Mouse (Mus musculus): ENCODE data around the gene Tomm6. TPM values are rescaled to one million over a fixed set of nuclear protein-coding genes. Genes with fewer than 3 reads are reported as not detected.

Gene Tomm6
- 455 and 463 TPM in 2 replicates for polyA plus RNA-seq (2014; fragmentation: Nextera tagmentation; extraction: Ambion mirVana)

- Histone ChIP-seq H3K4me2 (ENCODE audit: low read length) (peak within 1 kb of the TSS; percentile 95), H3K4me3 (ENCODE audit: low read depth, low read length) (peak within 1 kb of the TSS; percentile 95), H3K9me3 (ENCODE audit: control insufficient read depth, low read length) (no peaks in the 10 kb centered on the region), H3K4me1 (replicated peaks; ENCODE audit: control insufficient read depth, insufficient read depth, low read length) (peaks cover 12% of the 10 kb centered on the region; the same call in 1 of the 2 replicates), H3K27ac (ENCODE audit: low read depth) (peak within 1 kb of the TSS; percentile 80), H3K27me3 (replicated peaks; ENCODE audit: control insufficient read depth, insufficient read depth, low read length) (no peaks in the 10 kb centered on the region), H3K9ac (ENCODE audit: low read length) (peak within 1 kb of the TSS; percentile 81), H3K36me3 (ENCODE audit: control insufficient read depth, insufficient read depth, low read length) (peaks cover 31% of the 10 kb centered on the region)
- ATAC-seq (replicated peaks; ENCODE audit: low FRiP score, low TSS enrichment, low read depth) = no peak
- DNase-seq (ENCODE audit: low spot score) = no peak
- WGBS = 1% methylated on average over 9 of the region's 9 CpGs
Observed at GRCm38 (mm10) chr17:47688344-47688607, at the start of gene Tomm6. Gene Tomm6 (minus strand): TSS chr17:47688386.

- Histone ChIP-seq H3K4me1 (replicated peaks; ENCODE audit: control insufficient read depth, insufficient read depth, low read length) (peaks cover 6% of the 10 kb centered on the region; the same call in 1 of the 2 replicates), H3K27ac (ENCODE audit: low read depth) (peak overlapping the region; percentile 65), H3K9me3 (ENCODE audit: control insufficient read depth, low read length) (no peaks in the 10 kb centered on the region), H3K36me3 (ENCODE audit: control insufficient read depth, insufficient read depth, low read length) (no peaks in the 10 kb centered on the region), H3K9ac (ENCODE audit: low read length) (peak overlapping the region; percentile 60), H3K4me2 (ENCODE audit: low read length) (peak overlapping the region; percentile 94), H3K27me3 (replicated peaks; ENCODE audit: control insufficient read depth, insufficient read depth, low read length) (no peaks in the 10 kb centered on the region), H3K4me3 (ENCODE audit: low read depth, low read length) (peak overlapping the region; percentile 65)
- under 1% methylated on average over 49 of the region's 60 CpGs for WGBS
- ATAC-seq (replicated peaks; ENCODE audit: low FRiP score, low TSS enrichment, low read depth) = peak; percentile 86
- DNase-seq (ENCODE audit: low spot score) = peak; percentile 88
Observed at GRCm38 (mm10) chr17:47737271-47738065, 49.3 kb upstream of the Tomm6 start.

DNA sequence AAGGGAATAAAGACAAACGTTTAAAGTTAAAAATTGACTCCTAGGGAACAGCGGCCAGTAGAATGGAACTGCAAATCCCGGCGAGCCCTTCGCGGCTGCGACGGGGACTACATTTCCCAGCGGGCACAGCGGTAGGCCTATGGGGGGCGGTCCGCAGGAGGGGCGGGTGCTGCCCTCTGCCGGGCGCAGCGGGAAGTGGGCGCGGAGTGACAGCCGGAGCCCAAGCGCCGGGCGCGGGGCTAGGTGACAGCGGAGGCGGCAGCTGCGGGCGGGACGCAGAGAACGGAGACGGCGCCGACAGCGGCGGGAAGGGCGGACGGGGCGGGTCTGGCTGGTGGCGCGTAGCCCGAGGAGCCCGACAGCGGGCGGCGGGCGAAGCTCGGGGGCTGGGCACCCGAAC lies 48.7 kb upstream of the Tomm6 start, which contains the start of gene Tfeb:
Gene Tfeb (plus strand): TSS at position 175 of the 400 bp plus-strand sequence.
- H3K4me1 ChIP-seq (replicated peaks; ENCODE audit: control insufficient read depth, insufficient read depth, low read length) = peaks cover 6% of the 10 kb centered on the region; the same call in 1 of the 2 replicates
- H3K9ac ChIP-seq (ENCODE audit: low read length) = peak within 1 kb of the TSS; percentile 60
- H3K4me3 ChIP-seq (ENCODE audit: low read depth, low read length) = peak within 1 kb of the TSS; percentile 65
- WGBS = under 1% methylated on average over 34 of the region's 47 CpGs
- H3K9me3 ChIP-seq (ENCODE audit: control insufficient read depth, low read length) = no peaks in the 10 kb centered on the region
- H3K4me2 ChIP-seq (ENCODE audit: low read length) = peak within 1 kb of the TSS; percentile 94
- H3K27ac ChIP-seq (ENCODE audit: low read depth) = peak within 1 kb of the TSS; percentile 65
- ATAC-seq (replicated peaks; ENCODE audit: low FRiP score, low TSS enrichment, low read depth) (peak; percentile 70), DNase-seq (ENCODE audit: low spot score) (peak; percentile 99)
- H3K36me3 ChIP-seq (ENCODE audit: control insufficient read depth, insufficient read depth, low read length) = no peaks in the 10 kb centered on the region
- H3K27me3 ChIP-seq (replicated peaks; ENCODE audit: control insufficient read depth, insufficient read depth, low read length) = no peaks in the 10 kb centered on the region

DNA sequence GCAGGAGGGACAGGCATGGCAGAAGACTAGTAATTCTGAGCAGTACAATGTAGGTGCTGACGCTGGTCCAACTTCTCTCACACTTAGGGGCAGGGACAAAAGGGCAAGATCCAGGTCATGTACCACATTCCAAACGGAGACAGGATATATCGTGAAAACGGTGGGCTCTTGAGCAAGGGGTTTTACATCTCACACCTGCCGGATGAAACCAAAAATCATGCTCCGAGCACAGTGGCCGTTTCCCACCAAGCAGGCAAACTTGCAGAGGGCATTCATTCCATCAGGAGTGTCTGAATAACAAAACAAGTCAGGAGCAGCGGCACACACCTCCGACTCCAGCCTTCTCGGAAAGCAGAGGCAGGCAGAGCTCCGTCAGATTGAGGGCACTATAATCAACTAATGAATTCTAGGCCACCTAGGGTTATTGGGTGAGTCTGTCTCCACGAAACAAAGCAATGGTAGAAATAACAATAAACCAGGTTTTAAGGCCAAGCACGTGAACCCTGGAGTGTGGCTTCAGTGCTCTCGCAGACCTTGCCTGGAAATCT lies 47.4 kb upstream of the Tomm6 start:
- no peak overlapping the region for H3K27ac ChIP-seq (ENCODE audit: low read depth)
- no peak overlapping the region for H3K9ac ChIP-seq (ENCODE audit: low read length)
- H3K27me3 ChIP-seq (replicated peaks; ENCODE audit: control insufficient read depth, insufficient read depth, low read length) = no peaks in the 10 kb centered on the region
- ATAC-seq (replicated peaks; ENCODE audit: low FRiP score, low TSS enrichment, low read depth) (no peak), DNase-seq (ENCODE audit: low spot score) (no peak)
- H3K4me3 ChIP-seq (ENCODE audit: low read depth, low read length) = no peak overlapping the region
- no peaks in the 10 kb centered on the region for H3K36me3 ChIP-seq (ENCODE audit: control insufficient read depth, insufficient read depth, low read length)
- H3K4me2 ChIP-seq (ENCODE audit: low read length) = no peak overlapping the region
- no peaks in the 10 kb centered on the region for H3K9me3 ChIP-seq (ENCODE audit: control insufficient read depth, low read length)
- WGBS = 75% methylated on average over 14 of the region's 14 CpGs
- H3K4me1 ChIP-seq (replicated peaks; ENCODE audit: control insufficient read depth, insufficient read depth, low read length) = peaks cover 6% of the 10 kb centered on the region; the same call in 1 of the 2 replicates

DNA sequence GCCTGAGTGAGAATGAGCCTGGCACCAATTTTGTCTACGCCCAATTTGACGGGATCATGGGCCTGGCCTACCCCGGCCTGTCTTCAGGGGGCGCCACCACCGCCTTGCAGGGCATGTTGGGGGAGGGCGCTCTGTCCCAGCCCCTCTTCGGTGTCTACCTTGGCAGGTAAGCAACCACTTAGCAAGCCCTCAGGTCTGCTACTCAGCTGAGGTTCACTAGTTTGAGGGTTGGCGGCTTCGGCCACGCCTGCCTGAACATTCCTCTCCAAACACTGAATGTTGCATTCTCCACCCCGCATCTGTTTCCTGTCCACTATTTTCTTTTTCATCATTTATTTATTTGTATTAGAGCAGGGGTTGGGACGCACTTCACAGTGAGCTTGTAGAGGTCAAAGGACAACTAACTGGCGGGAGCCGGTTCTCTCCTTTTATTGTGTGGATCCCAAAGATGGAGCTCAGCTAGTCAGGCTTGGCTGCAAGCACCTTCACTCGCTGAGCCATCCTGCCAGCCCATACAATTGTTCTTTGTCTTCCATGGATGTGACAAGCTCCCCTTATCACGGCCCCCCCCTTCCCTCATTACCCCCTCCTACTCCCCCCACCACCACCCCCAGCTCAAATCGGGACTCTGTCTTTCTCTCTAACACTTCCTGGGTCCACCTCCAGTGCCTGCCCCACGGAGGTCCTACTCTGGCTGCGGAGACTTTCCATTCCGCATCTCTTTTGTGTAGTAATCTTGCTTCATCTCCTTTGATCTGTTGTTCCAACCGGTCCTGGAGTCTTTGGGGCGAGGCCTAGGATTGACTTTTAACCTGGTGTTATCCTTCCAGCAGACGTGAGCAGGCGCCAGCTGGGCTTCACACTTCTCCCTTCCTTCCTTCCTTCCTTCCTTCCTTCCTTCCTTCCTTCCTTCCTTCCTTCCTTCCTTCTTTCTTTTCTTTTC lies 42.7 kb upstream of the Tomm6 start:
- DNase-seq (ENCODE audit: low spot score) = no peak

DNA sequence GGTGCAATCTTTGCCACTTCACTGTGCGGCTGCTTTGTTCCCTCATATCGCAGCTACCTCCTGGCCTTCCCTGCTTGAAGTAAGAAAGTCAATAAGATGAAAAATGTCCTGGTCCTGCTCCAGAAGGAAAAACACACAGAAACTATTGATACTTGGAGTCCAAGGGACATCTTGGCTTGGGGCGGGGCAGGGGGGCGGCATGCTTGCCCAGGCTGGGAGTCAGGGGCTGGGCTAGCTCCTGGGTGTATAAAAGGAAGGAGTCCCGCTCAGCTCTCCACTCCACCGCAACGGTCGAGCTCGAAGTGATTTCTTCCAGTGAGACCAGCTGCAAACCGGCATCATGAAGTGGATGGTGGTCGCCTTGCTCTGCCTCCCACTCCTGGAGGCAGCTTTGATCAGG lies 38.4 kb upstream of the Tomm6 start, which contains the start of gene Pgc:
Gene Pgc (plus strand): TSS at position 277 of the 400 bp plus-strand sequence.
- Histone ChIP-seq H3K36me3 (ENCODE audit: control insufficient read depth, insufficient read depth, low read length) (no peaks in the 10 kb centered on the region), H3K27me3 (replicated peaks; ENCODE audit: control insufficient read depth, insufficient read depth, low read length) (no peaks in the 10 kb centered on the region), H3K4me1 (replicated peaks; ENCODE audit: control insufficient read depth, insufficient read depth, low read length) (no peaks in the 10 kb centered on the region), H3K27ac (ENCODE audit: low read depth) (no peak within 1 kb of the TSS), H3K4me3 (ENCODE audit: low read depth, low read length) (no peak within 1 kb of the TSS), H3K9me3 (ENCODE audit: control insufficient read depth, low read length) (no peaks in the 10 kb centered on the region), H3K4me2 (ENCODE audit: low read length) (no peak within 1 kb of the TSS), H3K9ac (ENCODE audit: low read length) (no peak within 1 kb of the TSS)
- ATAC-seq (replicated peaks; ENCODE audit: low FRiP score, low TSS enrichment, low read depth) (no peak), DNase-seq (ENCODE audit: low spot score) (no peak)
- 69% methylated on average over 11 of the region's 11 CpGs for WGBS

More for the DNA sequence above, 42.7 kb upstream of the Tomm6 start:
- Histone ChIP-seq H3K27ac (ENCODE audit: low read depth) (no peak overlapping the region), H3K4me3 (ENCODE audit: low read depth, low read length) (no peak overlapping the region), H3K9me3 (ENCODE audit: control insufficient read depth, low read length) (no peaks in the 10 kb centered on the region), H3K9ac (ENCODE audit: low read length) (no peak overlapping the region), H3K27me3 (replicated peaks; ENCODE audit: control insufficient read depth, insufficient read depth, low read length) (no peaks in the 10 kb centered on the region), H3K4me1 (replicated peaks; ENCODE audit: control insufficient read depth, insufficient read depth, low read length) (no peaks in the 10 kb centered on the region), H3K4me2 (ENCODE audit: low read length) (no peak overlapping the region), H3K36me3 (ENCODE audit: control insufficient read depth, insufficient read depth, low read length) (no peaks in the 10 kb centered on the region)
- WGBS = 56% methylated on average over 24 of the region's 24 CpGs
- no peak for ATAC-seq (replicated peaks; ENCODE audit: low FRiP score, low TSS enrichment, low read depth)

GRCm38 (mm10) chr17:47721183-47721582 lies 33.0 kb upstream of the Tomm6 start:
- H3K36me3 ChIP-seq (ENCODE audit: control insufficient read depth, insufficient read depth, low read length) = no peaks in the 10 kb centered on the region
- ATAC-seq (replicated peaks; ENCODE audit: low FRiP score, low TSS enrichment, low read depth) (no peak), DNase-seq (ENCODE audit: low spot score) (no peak)
- H3K9me3 ChIP-seq (ENCODE audit: control insufficient read depth, low read length) = no peaks in the 10 kb centered on the region
- no peaks in the 10 kb centered on the region for H3K27me3 ChIP-seq (replicated peaks; ENCODE audit: control insufficient read depth, insufficient read depth, low read length)
- no peak overlapping the region for H3K27ac ChIP-seq (ENCODE audit: low read depth)
- no peak overlapping the region for H3K4me2 ChIP-seq (ENCODE audit: low read length)
- no peak overlapping the region for H3K4me3 ChIP-seq (ENCODE audit: low read depth, low read length)
- H3K4me1 ChIP-seq (replicated peaks; ENCODE audit: control insufficient read depth, insufficient read depth, low read length) = no peaks in the 10 kb centered on the region
- WGBS = 79% methylated on average over 4 of the region's 4 CpGs
- no peak overlapping the region for H3K9ac ChIP-seq (ENCODE audit: low read length)

DNA sequence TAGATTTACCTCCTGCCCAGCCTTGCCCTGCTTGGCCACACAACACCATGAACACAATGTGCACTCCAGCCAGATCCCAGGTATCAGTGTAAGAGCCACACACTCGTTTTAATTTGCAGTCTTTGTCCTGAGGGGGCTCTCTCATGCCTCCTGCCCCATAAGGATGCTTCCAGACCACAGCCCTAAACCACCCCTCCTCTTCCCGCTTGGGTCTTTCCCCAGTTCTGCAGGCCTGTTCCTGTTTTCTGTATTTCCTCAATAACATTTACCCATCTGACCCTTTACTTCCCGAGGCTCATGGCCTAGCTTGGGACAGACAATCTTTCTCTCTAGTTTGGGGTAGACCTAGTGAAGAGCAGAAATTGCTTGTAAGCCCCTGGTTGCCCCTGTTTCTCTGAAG lies 26.9 kb upstream of the Tomm6 start:
- no peak for ATAC-seq (replicated peaks; ENCODE audit: low FRiP score, low TSS enrichment, low read depth)
- no peak overlapping the region for H3K9ac ChIP-seq (ENCODE audit: low read length)
- 63% methylated on average over 3 of the region's 3 CpGs for WGBS

More for the DNA sequence above, 26.9 kb upstream of the Tomm6 start:
- Histone ChIP-seq H3K27ac (ENCODE audit: low read depth) (no peak overlapping the region), H3K27me3 (replicated peaks; ENCODE audit: control insufficient read depth, insufficient read depth, low read length) (no peaks in the 10 kb centered on the region), H3K4me1 (replicated peaks; ENCODE audit: control insufficient read depth, insufficient read depth, low read length) (no peaks in the 10 kb centered on the region), H3K9me3 (ENCODE audit: control insufficient read depth, low read length) (no peaks in the 10 kb centered on the region), H3K4me2 (ENCODE audit: low read length) (no peak overlapping the region), H3K4me3 (ENCODE audit: low read depth, low read length) (no peak overlapping the region), H3K36me3 (ENCODE audit: control insufficient read depth, insufficient read depth, low read length) (no peaks in the 10 kb centered on the region)
- DNase-seq (ENCODE audit: low spot score) = no peak
